Mouse (Mus musculus): ENCODE measurements around the gene Mmp7.

The Mmp7 gene

GRCm38 (mm10) chr9:7748881-7749280, 57.0 kb downstream of the Mmp7 start:
- no peak for DNase-seq

Data from right cerebral cortex, postnatal 14 days (tissue).